Mouse (Mus musculus): ENCODE results near the gene Syndig1l. TPM values are rescaled to one million over a fixed set of nuclear protein-coding genes. Genes with fewer than 3 reads are reported as not detected.
A peak's percentile ranks its signal among the peaks of the same experiment; 100 is the strongest.

Syndig1l gene
- polyA plus RNA-seq (2016; fragmentation: Nextera tagmentation; extraction: Ambion mirVana) = not detected in 2 replicates

DNA sequence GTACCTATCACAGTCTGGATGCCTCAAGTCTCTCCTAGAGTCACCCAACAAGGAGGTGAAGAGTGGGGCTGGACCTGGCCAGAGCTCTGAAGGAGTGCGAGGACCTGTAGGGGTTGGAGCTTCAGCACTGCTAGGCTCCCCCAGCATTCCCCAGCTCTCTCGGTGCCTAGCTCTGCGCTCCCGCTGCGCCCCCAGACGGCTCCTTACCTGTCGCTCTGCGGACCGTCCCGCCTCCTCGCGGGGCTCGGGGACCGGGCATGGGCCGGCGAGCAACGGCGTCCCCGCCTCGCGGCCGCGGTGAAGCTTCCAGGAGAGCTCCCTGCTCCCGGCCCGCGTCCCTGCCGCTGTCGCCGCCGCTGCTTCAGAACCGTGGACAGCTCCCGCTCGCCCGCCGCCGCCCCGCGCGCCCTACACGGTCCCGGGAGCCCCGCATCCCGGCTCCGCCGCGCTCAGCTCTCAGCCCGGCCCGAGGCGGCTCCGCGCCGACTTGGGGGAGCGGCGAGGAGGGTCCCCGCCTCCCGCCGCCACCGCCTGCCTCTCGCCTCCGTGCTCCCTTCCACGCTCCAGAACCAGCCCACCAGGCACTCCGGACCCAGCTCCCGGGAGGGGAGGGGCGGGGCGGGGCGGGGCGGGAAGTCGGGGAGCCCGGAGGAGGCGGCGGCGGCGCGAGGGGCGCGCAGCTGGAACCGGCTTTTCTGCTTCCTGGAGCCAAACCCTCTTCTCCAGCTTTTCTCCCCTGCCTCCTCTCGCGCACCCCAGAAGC is at the start of gene Syndig1l:
Gene Syndig1l, minus strand, starts transcription at position 513 of the 763 bp plus-strand sequence.
- Histone ChIP-seq H3K27ac (ENCODE audit: poor library complexity, severe bottlenecking) (no peak within 1 kb of the TSS), H3K27me3 (replicated peaks) (peaks cover 77% of the 10 kb centered on the region), H3K9me3 (replicated peaks) (no peaks in the 10 kb centered on the region), H3K4me2 (peak within 1 kb of the TSS; percentile 98), H3K4me3 (peak within 1 kb of the TSS; percentile 63), H3K36me3 (no peaks in the 10 kb centered on the region), H3K9ac (no peak within 1 kb of the TSS), H3K4me1 (replicated peaks) (peaks cover 3% of the 10 kb centered on the region; the same call in 1 of the 2 replicates)
- ATAC-seq (ENCODE audit: insufficient number of reproducible peaks, low FRiP score) = peak; percentile 53
- under 1% methylated on average over 73 of the region's 79 CpGs for WGBS

DNA sequence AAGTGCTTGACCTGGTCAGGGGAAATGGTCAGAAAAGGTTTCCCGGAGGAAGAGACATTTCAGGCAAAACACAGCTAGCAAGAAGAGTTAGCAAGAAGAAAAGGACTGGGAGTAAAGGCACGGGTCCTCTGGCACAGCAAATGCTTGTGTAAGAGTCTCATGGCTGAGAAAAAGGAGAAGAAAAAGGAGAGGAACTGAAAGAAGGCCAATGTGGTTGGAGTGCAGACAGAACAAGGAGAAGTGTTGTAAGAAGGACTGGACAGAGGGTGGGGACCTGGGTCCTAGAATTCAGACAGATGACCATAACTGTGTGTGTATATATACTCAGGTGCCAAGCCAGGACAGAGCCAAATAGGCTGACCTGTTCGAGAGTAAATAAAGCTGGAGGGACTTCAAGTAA is 49.5 kb upstream of the Syndig1l start:
- Histone ChIP-seq H3K27ac (ENCODE audit: poor library complexity, severe bottlenecking) (no peak overlapping the region), H3K4me1 (replicated peaks) (0 out of 2 replicates have a peak, but pooled peaks cover 10% of the 10 kb centered on the region), H3K4me2 (no peak overlapping the region), H3K9me3 (replicated peaks) (no peaks in the 10 kb centered on the region), H3K27me3 (replicated peaks) (peaks cover 4% of the 10 kb centered on the region), H3K9ac (no peak overlapping the region), H3K4me3 (no peak overlapping the region), H3K36me3 (no peaks in the 10 kb centered on the region)
- no peak for ATAC-seq (ENCODE audit: insufficient number of reproducible peaks, low FRiP score)
- 59% methylated on average over 3 of the region's 3 CpGs for WGBS

DNA sequence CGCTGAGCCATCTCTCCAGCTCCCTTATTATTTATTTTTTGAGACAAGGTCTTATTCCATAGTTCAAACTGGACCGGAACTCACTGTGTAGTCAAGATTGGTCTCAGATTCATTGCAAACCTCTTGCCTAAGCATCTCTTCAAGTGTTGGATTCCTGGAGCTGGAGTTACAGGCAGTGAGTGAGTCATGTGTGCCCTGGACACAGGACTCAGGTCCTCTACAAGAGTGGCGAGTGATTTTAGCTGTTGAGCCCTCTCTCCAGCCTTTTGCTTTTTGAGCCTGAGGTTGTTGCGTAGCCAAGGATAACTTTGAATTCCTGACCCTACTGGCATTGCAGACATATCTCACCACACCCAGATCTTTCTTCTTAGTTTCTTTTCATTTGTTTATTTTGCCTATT is 47.1 kb upstream of the Syndig1l start:
- 44% methylated on average over 4 of the region's 4 CpGs for WGBS

DNA sequence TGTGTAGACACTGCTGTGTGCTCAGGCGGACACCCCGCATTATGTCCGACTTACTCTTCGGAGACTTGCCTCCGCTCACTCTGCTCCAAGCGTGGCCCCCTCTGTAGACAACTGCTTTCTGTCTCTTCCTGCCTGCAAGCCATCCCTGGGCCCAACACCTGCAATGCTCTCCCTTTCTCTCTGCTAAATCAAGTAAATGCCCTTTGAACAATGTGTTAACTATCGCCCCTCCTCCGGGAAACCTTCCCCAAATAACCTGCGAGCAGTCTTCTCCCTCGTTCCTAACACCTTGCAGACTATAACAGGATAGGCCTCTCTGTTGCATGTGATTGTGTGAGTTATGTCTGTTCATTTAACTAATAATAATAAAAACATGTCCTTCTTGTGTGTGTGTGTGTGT is 44.9 kb upstream of the Syndig1l start:
- ATAC-seq (ENCODE audit: insufficient number of reproducible peaks, low FRiP score) = no peak
- Histone ChIP-seq H3K4me3 (no peak overlapping the region), H3K9ac (no peak overlapping the region), H3K27me3 (replicated peaks) (peaks cover 4% of the 10 kb centered on the region), H3K9me3 (replicated peaks) (no peaks in the 10 kb centered on the region), H3K27ac (ENCODE audit: poor library complexity, severe bottlenecking) (no peak overlapping the region), H3K4me2 (no peak overlapping the region), H3K4me1 (replicated peaks) (0 out of 2 replicates have a peak, but pooled peaks cover 10% of the 10 kb centered on the region), H3K36me3 (no peaks in the 10 kb centered on the region)
- 83% methylated on average over 10 of the region's 10 CpGs for WGBS

More for the DNA sequence above, 47.1 kb upstream of the Syndig1l start:
- Histone ChIP-seq H3K4me2 (0 out of 2 replicates have a peak overlapping the region, but pooled peaks have one; percentile 15), H3K9me3 (replicated peaks) (no peaks in the 10 kb centered on the region), H3K4me3 (no peak overlapping the region), H3K36me3 (no peaks in the 10 kb centered on the region), H3K9ac (no peak overlapping the region), H3K4me1 (replicated peaks) (0 out of 2 replicates have a peak, but pooled peaks cover 10% of the 10 kb centered on the region), H3K27ac (ENCODE audit: poor library complexity, severe bottlenecking) (no peak overlapping the region), H3K27me3 (replicated peaks) (peaks cover 4% of the 10 kb centered on the region)
- no peak for ATAC-seq (ENCODE audit: insufficient number of reproducible peaks, low FRiP score)

DNA sequence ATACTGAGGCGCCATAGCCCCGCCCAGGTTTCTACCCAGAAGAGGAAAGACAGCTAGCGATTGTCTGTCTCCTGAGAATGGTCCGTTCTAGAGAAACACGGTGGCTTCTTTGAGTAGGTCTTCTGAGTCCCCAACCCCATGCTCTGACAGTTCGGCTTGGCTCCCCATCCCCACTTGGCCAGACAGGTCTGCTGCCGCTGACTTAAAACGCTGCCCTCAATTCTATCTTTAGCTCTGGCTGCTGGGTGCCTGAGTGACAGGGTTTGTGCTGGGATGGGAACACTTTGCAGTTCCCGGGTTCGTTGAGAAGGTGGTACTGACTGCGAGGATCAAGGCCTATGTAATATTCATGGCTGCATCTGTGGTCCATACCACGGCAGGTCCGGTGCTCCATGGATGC is 34.7 kb upstream of the Syndig1l start:
- Histone ChIP-seq H3K9me3 (replicated peaks) (no peaks in the 10 kb centered on the region), H3K27me3 (replicated peaks) (0 out of 2 replicates have a peak, but pooled peaks cover 3% of the 10 kb centered on the region), H3K36me3 (no peaks in the 10 kb centered on the region), H3K4me2 (no peak overlapping the region), H3K4me3 (no peak overlapping the region), H3K9ac (no peak overlapping the region), H3K4me1 (replicated peaks) (peaks cover 13% of the 10 kb centered on the region; the same call in 1 of the 2 replicates), H3K27ac (ENCODE audit: poor library complexity, severe bottlenecking) (no peak overlapping the region)
- ATAC-seq (ENCODE audit: insufficient number of reproducible peaks, low FRiP score) = no peak
- 49% methylated on average over 13 of the region's 13 CpGs for WGBS

- ATAC-seq (ENCODE audit: insufficient number of reproducible peaks, low FRiP score) = no peak
- Histone ChIP-seq H3K4me2 (no peak overlapping the region), H3K27me3 (replicated peaks) (no peaks in the 10 kb centered on the region), H3K4me1 (replicated peaks) (peaks cover 5% of the 10 kb centered on the region; the same call in 1 of the 2 replicates), H3K9me3 (replicated peaks) (no peaks in the 10 kb centered on the region), H3K36me3 (no peaks in the 10 kb centered on the region), H3K9ac (no peak overlapping the region), H3K4me3 (no peak overlapping the region), H3K27ac (ENCODE audit: poor library complexity, severe bottlenecking) (no peak overlapping the region)
- WGBS = 83% methylated on average over 10 of the region's 10 CpGs
These were observed 29.8 kb upstream of the Syndig1l start for GRCm38 (mm10) chr12:84728421-84728820.

- Histone ChIP-seq H3K9ac (no peak overlapping the region), H3K27ac (ENCODE audit: poor library complexity, severe bottlenecking) (no peak overlapping the region), H3K4me2 (no peak overlapping the region), H3K36me3 (no peaks in the 10 kb centered on the region), H3K27me3 (replicated peaks) (no peaks in the 10 kb centered on the region), H3K9me3 (replicated peaks) (no peaks in the 10 kb centered on the region), H3K4me1 (replicated peaks) (no peaks in the 10 kb centered on the region), H3K4me3 (no peak overlapping the region)
- no peak for ATAC-seq (ENCODE audit: insufficient number of reproducible peaks, low FRiP score)
- WGBS = 77% methylated on average over 5 of the region's 5 CpGs
These were observed 28.8 kb upstream of the Syndig1l start for GRCm38 (mm10) chr12:84727434-84727833.

GRCm38 (mm10) chr12:84726986-84727385 is 28.4 kb upstream of the Syndig1l start:
- 47% methylated on average over 4 of the region's 4 CpGs for WGBS
- no peak for ATAC-seq (ENCODE audit: insufficient number of reproducible peaks, low FRiP score)
- Histone ChIP-seq H3K4me1 (replicated peaks) (no peaks in the 10 kb centered on the region), H3K4me2 (no peak overlapping the region), H3K4me3 (no peak overlapping the region), H3K9ac (no peak overlapping the region), H3K36me3 (no peaks in the 10 kb centered on the region), H3K27ac (ENCODE audit: poor library complexity, severe bottlenecking) (no peak overlapping the region), H3K27me3 (replicated peaks) (no peaks in the 10 kb centered on the region), H3K9me3 (replicated peaks) (no peaks in the 10 kb centered on the region)

DNA sequence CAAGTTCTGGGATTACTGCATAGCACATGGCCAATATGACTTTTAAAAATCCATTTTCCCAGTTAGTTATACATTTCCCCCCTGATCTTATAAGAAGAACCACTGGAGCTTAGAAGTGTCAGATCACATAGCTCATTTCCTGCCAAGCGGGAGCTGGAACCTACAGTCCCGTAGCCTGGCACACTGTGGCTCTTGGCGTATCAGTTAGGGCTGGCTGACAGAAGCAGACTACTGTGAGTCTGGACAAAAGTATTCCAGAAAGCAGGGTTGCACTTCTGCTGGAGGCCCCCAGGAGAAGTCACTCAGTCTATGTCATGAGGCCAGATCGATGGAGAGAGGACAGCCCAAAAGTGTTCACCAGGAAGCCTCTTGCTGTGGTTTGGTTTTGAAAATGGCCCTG is 27.8 kb upstream of the Syndig1l start:
- no peak overlapping the region for H3K4me3 ChIP-seq
- H3K36me3 ChIP-seq = no peaks in the 10 kb centered on the region
- H3K9me3 ChIP-seq (replicated peaks) = no peaks in the 10 kb centered on the region
- WGBS = 73% methylated on average over 4 of the region's 4 CpGs
- no peak overlapping the region for H3K4me2 ChIP-seq
- no peak overlapping the region for H3K27ac ChIP-seq (ENCODE audit: poor library complexity, severe bottlenecking)
- H3K4me1 ChIP-seq (replicated peaks) = no peaks in the 10 kb centered on the region
- no peak for ATAC-seq (ENCODE audit: insufficient number of reproducible peaks, low FRiP score)
- H3K27me3 ChIP-seq (replicated peaks) = no peaks in the 10 kb centered on the region
- no peak overlapping the region for H3K9ac ChIP-seq

- no peaks in the 10 kb centered on the region for H3K4me1 ChIP-seq (replicated peaks)
- H3K36me3 ChIP-seq = no peaks in the 10 kb centered on the region
- H3K9ac ChIP-seq = no peak overlapping the region
- no peak overlapping the region for H3K4me3 ChIP-seq
- no peaks in the 10 kb centered on the region for H3K9me3 ChIP-seq (replicated peaks)
- ATAC-seq (ENCODE audit: insufficient number of reproducible peaks, low FRiP score) = no peak
- 79% methylated on average over 9 of the region's 9 CpGs for WGBS
- H3K4me2 ChIP-seq = no peak overlapping the region
- H3K27ac ChIP-seq (ENCODE audit: poor library complexity, severe bottlenecking) = no peak overlapping the region
- no peaks in the 10 kb centered on the region for H3K27me3 ChIP-seq (replicated peaks)
These were observed 20.0 kb upstream of the Syndig1l start for GRCm38 (mm10) chr12:84718462-84719244.

GRCm38 (mm10) chr12:84714578-84714977 is 15.9 kb upstream of the Syndig1l start:
- Histone ChIP-seq H3K4me1 (replicated peaks) (peaks cover 6% of the 10 kb centered on the region), H3K4me2 (no peak overlapping the region), H3K4me3 (no peak overlapping the region), H3K36me3 (no peaks in the 10 kb centered on the region), H3K27ac (ENCODE audit: poor library complexity, severe bottlenecking) (no peak overlapping the region), H3K27me3 (replicated peaks) (no peaks in the 10 kb centered on the region), H3K9ac (no peak overlapping the region), H3K9me3 (replicated peaks) (no peaks in the 10 kb centered on the region)
- WGBS = 75% methylated on average over 6 of the region's 6 CpGs
- no peak for ATAC-seq (ENCODE audit: insufficient number of reproducible peaks, low FRiP score)
